Mouse (Mus musculus): Measurements from ENCODE around the gene Ap2m1. TPM values are rescaled to one million over a fixed set of nuclear protein-coding genes. Genes with fewer than 3 reads are reported as not detected.

The Ap2m1 gene
- total and polyA plus RNA-seq, 3 experiments: 319 to 415 (median 343) TPM

- TF ChIP-seq MAX (IDR thresholded peaks at IDR 0.05; ENCODE audit: low read length) (peak; percentile 90), GABPA (IDR thresholded peaks at IDR 0.05; ENCODE audit: insufficient replicate concordance, low read depth, low read length) (peak; percentile 52; the same call in 1 of the 2 replicates), E2F4 (IDR thresholded peaks at IDR 0.05; ENCODE audit: insufficient replicate concordance, low read depth, low read length) (peak; percentile 60; the same call in 1 of the 2 replicates), NELFE (IDR thresholded peaks at IDR 0.05; ENCODE audit: low read depth, low read length) (peak; percentile 98), TBP (conservative IDR thresholded peaks at IDR 0.05; ENCODE audit: low read depth, low read length) (peak; percentile 87), IRF4 (IDR thresholded peaks at IDR 0.05; ENCODE audit: low read depth, low read length) (peak; percentile 87), POLR2AphosphoS2 (IDR thresholded peaks at IDR 0.05; ENCODE audit: low read depth, low read length) (peak; percentile 69; the same call in 1 of the 2 replicates), MEF2A (IDR thresholded peaks at IDR 0.05; ENCODE audit: borderline replicate concordance, low read depth, low read length) (peak; percentile 88), ZC3H11A (IDR thresholded peaks at IDR 0.05; ENCODE audit: low read depth, low read length) (no peak), SIN3A (IDR thresholded peaks at IDR 0.05; ENCODE audit: low read length) (peak; percentile 98), JUND (conservative IDR thresholded peaks at IDR 0.05; ENCODE audit: low read depth, low read length) (no peak; the same call in 1 of the 2 replicates), PAX5 (IDR thresholded peaks at IDR 0.05; ENCODE audit: low read length) (no peak), HCFC1 (IDR thresholded peaks at IDR 0.05; ENCODE audit: low read depth, low read length) (peak; percentile 92), MYC (IDR thresholded peaks at IDR 0.05; ENCODE audit: low read depth, low read length) (peak; percentile 78), BHLHE40 (IDR thresholded peaks at IDR 0.05; ENCODE audit: low read depth, low read length) (peak; percentile 82), RCOR1 (conservative IDR thresholded peaks at IDR 0.05; ENCODE audit: low read depth, low read length) (peak; percentile 71; the same call in 1 of the 2 replicates), POLR2A (IDR thresholded peaks at IDR 0.05; ENCODE audit: low read depth, low read length) (peak; percentile 96), JUN (IDR thresholded peaks at IDR 0.05; ENCODE audit: insufficient read depth, low read depth, low read length) (peak; percentile 31; the same call in 1 of the 2 replicates), MAFK (IDR thresholded peaks at IDR 0.05; ENCODE audit: insufficient replicate concordance, low read length) (no peak), ZNF384 (IDR thresholded peaks at IDR 0.05; ENCODE audit: low read depth, low read length) (no peak), ZKSCAN1 (IDR thresholded peaks at IDR 0.05; ENCODE audit: borderline replicate concordance, low read depth, low read length) (peak; percentile 17; the same call in 1 of the 2 replicates), MXI1 (IDR thresholded peaks at IDR 0.05; ENCODE audit: low read depth, low read length) (peak; percentile 96), USF2 (conservative IDR thresholded peaks at IDR 0.05; ENCODE audit: low read depth, low read length) (no peak)
These were observed 36.4 kb upstream of the Ap2m1 start, which contains the start of gene Eif2b5 (continued) for GRCm38 (mm10) chr16:20498677-20499475.

- H3K36me3 ChIP-seq (replicated peaks in 1 of 2; ENCODE audit: control insufficient read depth in 1 of 2, insufficient read depth in 1 of 2, low read length in 1 of 2): peaks cover 90 to 97% of the 10 kb centered on the region in 2 experiments
- H3K4me1 ChIP-seq (ENCODE audit: control insufficient read depth in 1 of 2, insufficient read depth in 2 of 2): peaks cover 0 to 3% of the 10 kb centered on the region in 2 experiments; a peak in 3 of 4 replicates
- no peak overlapping the region for H3K9ac ChIP-seq (ENCODE audit: insufficient read depth, low read depth)
- DNase-seq (ENCODE audit: extremely low read depth): no peak
- TF ChIP-seq CTCF (conservative IDR thresholded peaks at IDR 0.05 in 1 of 2, IDR thresholded peaks at IDR 0.05 in 1 of 2; ENCODE audit: low read depth in 2 of 2, low read length in 2 of 2) (no peak), KAT2A (IDR thresholded peaks at IDR 0.05; ENCODE audit: insufficient replicate concordance, low read length) (no peak), BHLHE40 (IDR thresholded peaks at IDR 0.05; ENCODE audit: low read depth, low read length) (no peak), MAFK (IDR thresholded peaks at IDR 0.05; ENCODE audit: insufficient replicate concordance, low read length) (no peak), ZKSCAN1 (IDR thresholded peaks at IDR 0.05; ENCODE audit: borderline replicate concordance, low read depth, low read length) (no peak), SMC3 (IDR thresholded peaks at IDR 0.05; ENCODE audit: low read depth, low read length) (no peak)
- H3K4me2 ChIP-seq (ENCODE audit: insufficient read depth, low read depth, poor library complexity, severe bottlenecking): no peak overlapping the region
- H3K27me3 ChIP-seq (replicated peaks): no peaks in the 10 kb centered on the region
- no peak overlapping the region for H3K4me3 ChIP-seq (replicated peaks in 1 of 3; ENCODE audit: low read depth in 2 of 3, low read length in 2 of 3, poor library complexity in 1 of 3)
- dilution Hi-C loops (cut with MboI; ENCODE audit: extremely low pct_ligation_motif_present, extremely low pct_unique_long_range_greater_than_20kb, low sequenced_read_pairs) (no loop called here), in situ Hi-C loops (cut with MboI; ENCODE audit: low pct_ligation_motif_present, low pct_unique_long_range_greater_than_20kb, low sequenced_read_pairs) (loop anchor here (5.0 to 10.0 kb wide), 3 partner anchors 41 to 139 kb away; partner anchors contain the start of gene Abcf3)
- no peak overlapping the region for H3K27ac ChIP-seq (ENCODE audit: insufficient read depth, low read depth)
- peaks cover 3% of the 10 kb centered on the region for H3K9me3 ChIP-seq (replicated peaks; ENCODE audit: low read length)
- H3K79me2 ChIP-seq (replicated peaks; ENCODE audit: control insufficient read depth, extremely low read depth, insufficient read depth, poor library complexity, severe bottlenecking): no peaks in the 10 kb centered on the region
These were observed 29.3 kb upstream of the Ap2m1 start for GRCm38 (mm10) chr16:20506000-20506399.

Measured in CH12.LX (cell line).